Mouse (Mus musculus) thymus, postnatal 14 days (tissue): ENCODE results near the gene Hpd.

Experiments
- DNase-seq: peaks from one replicate; pipeline ENCODE4 v3.0.0; 2021

Gene Hpd

GRCm38 (mm10) chr5:123134186-123134874 lies 48.2 kb downstream of the Hpd start:
- DNase-seq = no peak

GRCm38 (mm10) chr5:123133784-123134143 lies 48.8 kb downstream of the Hpd start:
- DNase-seq = no peak

DNA sequence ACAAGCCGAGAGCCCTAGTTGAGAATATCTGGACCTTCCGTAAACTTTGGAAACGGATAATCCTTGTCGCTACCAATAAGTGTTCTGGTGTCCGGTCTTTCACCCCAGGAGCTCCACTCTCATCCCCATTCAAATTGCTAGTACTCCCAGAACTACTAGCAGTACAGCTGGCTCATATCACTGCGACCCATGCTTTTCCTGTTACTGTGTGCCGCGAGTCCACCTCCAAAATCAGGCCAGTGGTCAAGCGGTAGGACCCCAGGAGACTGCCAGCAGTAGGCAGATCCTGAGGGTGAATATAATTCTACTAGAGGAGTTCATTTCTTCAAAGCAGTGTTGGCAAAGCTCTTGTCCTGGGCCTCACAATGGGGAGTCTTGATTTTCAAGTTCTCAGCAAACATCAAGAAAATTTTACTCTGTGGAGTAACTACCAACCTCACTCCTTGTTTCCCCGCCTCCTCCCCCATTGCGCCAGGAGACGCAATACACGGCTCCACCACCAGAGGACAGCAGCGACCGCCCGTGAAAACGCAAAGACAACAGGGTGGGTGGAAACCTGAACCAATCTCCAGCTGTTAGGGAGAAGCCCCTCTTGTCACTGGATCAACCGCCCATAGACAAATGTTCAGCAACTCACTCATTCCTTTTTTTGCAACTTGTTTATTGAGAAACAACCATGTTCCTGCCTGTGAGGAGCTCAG lies 49.3 kb downstream of the Hpd start:
- DNase-seq = peak; percentile 93

DNA sequence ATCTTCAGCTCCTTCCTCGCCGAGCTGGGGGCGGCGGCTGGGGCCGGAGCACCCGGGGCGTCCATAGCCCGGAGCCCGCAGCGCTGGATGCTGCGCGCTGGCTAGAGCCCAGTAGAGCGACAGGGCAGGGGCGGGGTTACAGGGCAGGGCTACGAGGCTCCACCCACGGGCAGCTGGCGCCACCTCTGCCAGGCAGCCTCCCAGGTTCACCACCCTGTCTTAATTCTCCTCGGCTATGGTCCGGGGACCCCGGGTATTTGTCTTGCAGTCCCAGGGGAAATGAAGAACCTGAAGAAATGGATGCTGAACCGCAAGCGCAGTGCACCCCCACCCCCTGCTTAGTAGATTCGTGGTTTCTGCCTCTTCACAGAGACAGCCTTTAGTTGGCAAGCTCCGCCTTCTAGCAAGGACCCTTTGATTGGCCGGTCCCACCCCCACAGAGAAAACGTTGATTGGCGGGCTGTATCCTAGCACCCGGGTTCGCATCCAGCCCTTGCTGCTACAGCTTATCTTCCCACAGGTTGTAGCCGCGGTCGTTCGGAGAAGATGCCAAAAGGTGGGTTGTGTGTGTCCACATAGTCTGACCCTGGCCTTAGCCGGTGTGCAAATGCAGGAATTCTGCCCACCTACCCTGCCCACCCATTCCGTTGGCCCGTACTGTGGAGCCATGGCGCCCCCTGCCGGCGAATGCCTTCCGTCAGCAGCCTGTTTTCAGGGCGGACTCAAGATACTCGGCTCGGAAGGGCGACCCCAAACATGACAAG lies 50.0 kb downstream of the Hpd start, which contains the start of gene Rhof:
Rhof (minus strand) TSS at position 385 of the 764 bp plus-strand sequence.
- peak; percentile 91 for DNase-seq

DNA sequence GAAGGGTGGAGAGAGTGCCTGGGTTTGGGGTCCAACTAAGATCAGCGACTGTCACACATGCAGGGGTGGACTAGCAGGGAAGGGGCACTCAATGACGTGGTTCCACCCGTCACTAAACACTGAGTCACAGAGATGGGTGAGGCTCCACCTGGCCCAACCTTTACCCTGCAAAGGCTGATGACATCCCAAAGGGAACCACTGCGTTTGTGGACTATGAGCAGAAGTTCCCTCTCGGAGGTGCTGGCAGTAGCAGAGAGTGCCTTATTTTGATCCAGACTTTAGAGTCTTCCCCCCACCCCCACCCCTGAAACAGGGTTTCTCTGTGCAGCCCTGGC lies 51.7 kb downstream of the Hpd start:
- no peak for DNase-seq

DNA sequence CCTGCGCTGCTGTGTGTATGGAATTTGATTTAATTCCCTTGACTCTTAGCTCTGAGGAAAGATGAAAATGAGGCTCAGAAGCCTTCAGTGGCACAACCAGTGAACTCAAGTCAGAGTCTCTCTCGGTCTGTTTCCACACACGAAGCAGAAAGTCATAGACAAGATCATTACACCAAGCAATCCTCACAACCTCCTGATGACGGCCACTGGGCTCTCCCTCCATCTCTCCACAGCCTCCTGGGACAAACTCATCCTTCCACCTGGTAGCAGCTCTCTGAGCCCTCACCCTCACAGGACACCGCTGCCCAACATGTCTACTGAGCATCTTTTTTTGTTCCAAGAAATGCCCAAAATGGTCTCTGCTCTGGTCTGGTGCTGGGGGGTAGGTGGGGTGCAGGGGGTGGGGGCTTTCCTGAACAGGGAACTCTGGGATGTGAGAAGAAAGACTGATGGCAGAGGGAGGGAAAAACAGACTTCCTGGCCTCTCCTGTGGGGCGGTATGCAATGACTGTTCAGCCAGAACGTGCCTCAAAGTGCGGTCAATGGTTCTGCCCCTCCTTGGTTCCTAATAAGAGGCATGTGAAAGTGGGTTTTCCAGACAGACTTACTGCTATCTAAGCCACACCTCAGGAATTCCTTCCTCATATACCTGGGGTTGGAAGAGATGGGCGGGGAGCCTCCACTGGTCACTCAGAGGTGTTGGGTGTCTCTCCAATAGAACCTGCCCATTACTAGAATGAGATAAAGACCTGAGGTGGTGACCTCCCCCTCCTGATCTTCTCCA lies 52.3 kb downstream of the Hpd start:
- no peak for DNase-seq

DNA sequence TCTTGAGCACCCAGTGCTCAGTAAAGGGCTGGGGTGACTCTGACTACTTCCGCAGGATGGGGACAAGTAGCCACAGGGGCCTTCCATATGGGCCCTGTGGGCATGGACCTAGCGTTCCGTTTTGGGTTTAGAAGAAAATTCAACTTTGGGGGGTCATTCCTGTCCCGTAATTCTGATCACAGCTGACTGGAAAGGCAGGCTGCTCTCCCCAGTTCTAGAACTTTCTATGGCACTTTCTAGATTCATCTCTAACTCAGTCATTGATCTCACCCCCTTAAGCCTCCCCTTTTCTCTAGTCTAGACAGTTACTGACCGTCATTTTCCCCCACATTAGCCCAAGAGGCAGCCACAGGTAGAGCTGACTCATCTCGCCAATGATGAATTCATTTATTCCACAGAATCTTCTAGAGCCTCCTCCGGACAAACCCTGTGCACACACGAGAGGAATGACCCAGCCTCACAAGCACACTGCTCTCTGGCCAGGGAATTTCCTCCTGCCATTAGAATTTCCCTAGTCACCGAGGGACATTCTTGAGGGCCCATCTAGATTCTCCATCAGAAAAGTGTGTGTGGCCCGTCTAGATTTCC lies 53.3 kb downstream of the Hpd start:
- no peak for DNase-seq

DNA sequence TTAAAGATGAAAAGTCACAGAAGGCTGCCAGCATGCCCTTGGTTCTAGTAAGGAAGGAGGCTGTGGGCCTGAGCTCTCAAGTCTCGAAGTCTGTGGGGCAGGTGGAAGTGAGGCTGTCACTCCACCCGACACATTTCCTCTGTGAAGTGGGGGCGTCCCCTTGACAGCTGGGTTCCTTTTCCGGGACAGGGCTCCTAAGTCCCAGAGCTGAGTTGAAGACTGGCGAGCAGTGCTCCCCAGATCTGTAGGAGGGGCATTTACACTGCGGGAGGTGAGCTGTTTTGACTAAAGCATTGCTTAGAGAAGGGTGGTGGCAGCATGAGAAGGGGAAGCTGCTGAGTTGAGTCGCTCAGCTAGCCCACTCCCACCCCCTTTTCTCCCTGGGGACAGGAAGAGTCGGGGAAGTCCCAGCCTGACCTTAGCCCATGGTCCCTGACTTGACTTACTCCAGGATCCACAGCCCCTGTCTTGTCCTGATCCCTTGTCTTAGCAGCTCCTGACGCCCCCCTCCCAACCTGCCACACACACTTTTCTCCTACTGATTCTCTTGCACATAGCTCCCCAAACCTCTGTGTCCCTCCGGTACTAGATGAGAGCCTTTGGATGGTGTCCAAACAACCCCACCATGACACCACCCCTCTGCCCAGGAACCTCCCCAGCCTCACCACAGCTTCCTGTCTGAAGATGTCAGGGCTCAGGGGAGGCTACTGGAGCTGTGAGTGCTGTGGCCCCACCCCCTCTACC lies 53.9 kb downstream of the Hpd start:
- DNase-seq = peak; percentile 91

DNA sequence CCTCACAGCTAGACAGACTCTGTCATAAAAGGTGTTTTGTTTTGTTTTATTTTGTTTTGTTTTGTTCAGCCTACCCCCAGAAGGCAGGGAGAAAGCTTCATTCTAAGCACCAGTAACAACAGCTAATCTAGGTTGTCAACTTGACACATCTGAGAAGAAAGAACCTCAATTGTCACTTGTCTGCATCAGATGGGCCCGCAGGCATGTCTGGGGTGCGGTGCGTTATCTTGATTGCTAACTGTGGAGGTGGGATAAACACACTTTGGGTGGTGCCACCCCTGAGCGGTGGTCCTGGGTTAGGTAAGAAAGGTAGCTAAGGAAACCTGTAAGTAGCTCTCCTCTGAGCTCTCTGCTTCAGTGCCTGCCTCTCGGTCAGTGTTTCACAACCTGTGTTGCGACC lies 55.5 kb downstream of the Hpd start:
- DNase-seq = peak; percentile 19

DNA sequence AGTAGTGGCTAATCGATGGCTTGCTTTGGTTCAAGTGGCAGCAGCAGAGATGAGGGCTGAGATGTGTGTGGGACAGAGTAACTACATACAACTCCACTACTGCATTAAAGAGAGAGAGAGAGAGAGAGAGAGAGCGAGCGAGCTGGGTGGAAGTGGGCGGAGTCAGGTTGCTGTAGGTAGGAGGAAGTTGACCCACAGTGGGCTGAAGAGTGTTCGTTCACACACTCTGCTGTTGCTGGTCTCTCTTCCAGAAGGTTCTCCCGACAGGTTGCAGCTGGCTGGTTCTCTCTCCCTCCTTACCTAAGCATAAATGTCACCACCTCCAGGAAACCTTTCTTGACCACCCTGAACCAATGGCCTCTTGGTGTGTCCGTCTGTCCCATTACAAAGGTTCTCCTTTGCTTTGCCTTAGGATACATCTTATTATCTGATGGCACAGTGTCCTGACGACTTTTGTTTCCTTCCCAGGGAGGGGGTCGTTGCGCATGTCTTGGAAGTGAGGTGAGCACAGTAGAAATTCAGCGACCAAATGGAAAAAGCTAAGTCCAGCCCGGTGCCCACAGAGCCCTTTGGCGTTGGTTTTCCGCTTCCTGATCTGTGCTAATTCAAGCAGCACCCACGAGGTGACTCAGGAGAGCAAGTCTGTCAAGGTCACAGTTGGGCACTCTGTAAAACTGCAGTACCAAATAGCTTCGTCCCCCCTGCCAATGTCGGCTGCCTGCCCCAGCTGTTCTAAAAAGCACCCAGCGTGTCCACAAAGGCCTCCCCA lies 56.7 kb downstream of the Hpd start:
- DNase-seq = peak; percentile 83

GRCm38 (mm10) chr5:123125105-123125504 lies 57.4 kb downstream of the Hpd start:
- no peak for DNase-seq

- DNase-seq = peak; percentile 56
Measured at GRCm38 (mm10) chr5:123122181-123122580, 60.3 kb downstream of the Hpd start.
